Mouse (Mus musculus) urinary bladder, postnatal 25 days (tissue): ENCODE measurements around the gene Ctla2a.
"Not testable (repeated sequence)": the region's sequence is repeated elsewhere in the genome, so short reads cannot be mapped to it uniquely, and the experiment has no call there.

Experiments used
- DNase-seq: peaks from one replicate; pipeline ENCODE4 v3.0.0; 2022; ENCODE audit warnings: low spot score

Gene Ctla2a

DNA sequence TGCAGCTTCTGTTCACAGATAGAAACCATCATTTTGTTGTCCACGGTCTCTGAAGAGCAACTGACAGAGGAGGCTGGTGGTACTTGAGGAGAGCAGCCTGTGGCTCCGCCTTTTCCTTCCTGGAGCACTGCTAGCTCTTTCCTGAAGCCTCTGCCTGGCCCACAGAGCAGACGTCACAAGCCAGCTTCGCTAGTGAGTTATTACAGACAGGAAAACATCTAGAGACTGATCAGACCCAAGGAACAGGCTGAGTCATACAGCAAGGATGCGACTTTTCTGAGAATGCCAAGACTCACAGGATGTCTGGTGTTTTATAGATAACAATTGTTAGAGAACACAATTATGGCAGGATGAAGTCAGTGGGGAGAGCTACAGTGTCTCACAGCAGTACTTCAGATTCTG, at the start of gene Ctla2a, which contains the start of gene Gm49391:
Ctla2a (minus strand) TSS at position 126 of the 402 bp plus-strand sequence.
Gm49391 (minus strand) TSS at position 72 of the 402 bp plus-strand sequence.
- DNase-seq, result no peak

GRCm38 (mm10) chr13:60972319-60972718, 35.9 kb upstream of the Ctla2a start:
- not testable (repeated sequence) for DNase-seq

- not testable (repeated sequence) for DNase-seq
Observed at GRCm38 (mm10) chr13:60963985-60964384, 27.6 kb upstream of the Ctla2a start.

GRCm38 (mm10) chr13:60961706-60962105, 25.3 kb upstream of the Ctla2a start:
- DNase-seq, result no peak

GRCm38 (mm10) chr13:60941884-60942283, 5.5 kb upstream of the Ctla2a start, which contains the start of gene Tpbpa:
TSS of gene Tpbpa (minus strand) at chr13:60941984.
- not testable (repeated sequence) for DNase-seq

GRCm38 (mm10) chr13:60935490-60935889, 935 bp downstream of the Ctla2a start, which contains the start of gene Gm49393:
TSS of gene Gm49393 (minus strand) at chr13:60935590.
- not testable (repeated sequence) for DNase-seq

DNA sequence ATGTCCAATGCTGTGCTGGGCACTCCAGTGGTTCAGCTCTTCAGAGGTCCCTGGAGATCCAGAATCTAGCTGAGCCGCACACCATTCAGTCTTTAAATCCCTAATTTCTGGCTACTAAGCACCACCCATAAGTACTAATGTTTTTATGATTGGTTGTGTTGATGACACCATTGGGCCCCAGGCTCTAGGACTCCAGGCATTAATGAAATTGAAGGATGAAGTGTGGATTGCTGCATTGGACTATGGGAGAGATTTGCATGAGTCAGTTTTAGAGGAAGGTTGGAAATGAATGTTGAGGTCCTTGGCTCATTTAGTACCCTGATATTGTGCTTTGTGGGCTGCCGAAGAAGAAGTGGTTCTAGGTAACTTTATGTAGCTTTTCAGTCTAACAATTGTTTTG, 31.6 kb downstream of the Ctla2a start, which contains the start of gene Tpbpb:
Tpbpb (minus strand) TSS at position 101 of the 400 bp plus-strand sequence.
- not testable (repeated sequence) for DNase-seq

DNA sequence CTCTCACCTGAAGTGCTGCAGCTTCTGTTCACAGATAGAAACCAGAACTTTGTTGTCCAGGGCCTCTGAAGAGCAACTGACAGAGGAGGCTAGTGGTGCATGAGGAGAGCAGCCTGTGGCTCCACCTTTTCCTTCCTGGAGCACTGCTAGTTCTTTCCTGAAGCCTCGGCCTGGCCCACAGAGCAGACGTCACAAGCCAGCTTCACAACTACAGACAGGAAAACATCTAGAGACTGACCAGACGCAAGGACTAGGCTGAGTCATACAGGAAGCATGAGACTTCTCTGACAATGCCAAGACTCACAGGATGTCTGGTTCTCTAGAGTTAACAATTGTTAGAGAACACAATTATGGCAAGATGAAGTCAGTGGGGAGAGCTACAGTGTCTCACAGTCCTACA, 39.1 kb downstream of the Ctla2a start, which contains the start of gene Ctla2b:
Ctla2b (minus strand) TSS at position 120 of the 400 bp plus-strand sequence.
- no peak for DNase-seq

- not testable (repeated sequence) for DNase-seq
Observed at GRCm38 (mm10) chr13:60896794-60897193, 39.6 kb downstream of the Ctla2a start, which contains the start of gene Gm49392. TSS of gene Gm49392 (minus strand) at chr13:60896894.

DNA sequence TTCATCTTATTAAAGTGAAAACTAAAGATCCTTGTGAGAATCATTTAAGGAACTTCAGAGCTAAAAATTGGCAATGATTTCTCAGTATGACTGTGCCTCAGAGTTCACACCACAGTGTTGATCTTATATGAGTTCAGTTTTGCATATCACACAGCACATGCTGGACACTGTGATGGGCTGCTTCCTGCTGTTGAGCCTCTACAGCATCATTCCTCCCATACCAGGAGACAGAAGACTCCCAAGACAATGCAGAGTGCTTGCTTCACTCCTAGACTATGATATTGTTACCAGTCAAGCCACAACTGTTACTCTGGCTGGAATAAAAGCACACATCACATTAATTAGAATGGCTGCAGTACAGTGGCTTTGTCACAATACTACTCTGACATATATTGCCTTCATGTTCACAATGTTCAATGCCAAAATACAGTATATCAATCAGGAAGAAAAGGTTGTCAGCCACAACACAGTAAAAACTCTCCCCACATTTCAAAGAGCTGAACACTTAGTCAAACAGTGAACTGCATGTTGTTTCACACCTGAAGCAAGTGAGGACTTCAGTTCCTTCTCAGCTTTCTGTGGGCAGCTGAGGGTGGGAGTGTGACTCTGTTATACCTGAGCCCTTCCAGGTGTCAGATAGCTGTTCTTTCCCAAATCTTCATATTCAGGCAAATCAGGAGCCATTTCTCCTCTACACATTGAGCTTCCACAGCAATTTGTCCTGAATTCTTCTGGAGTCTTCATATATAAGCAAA, 40.8 kb downstream of the Ctla2a start:
- DNase-seq, result no peak

- DNase-seq, result no peak
Observed at GRCm38 (mm10) chr13:60892301-60892700, 44.1 kb downstream of the Ctla2a start.
